Mouse (Mus musculus) ovary, adult 18-20 months (tissue): Measurements from ENCODE around the gene Necap2.

Experiments
- DNase-seq: peaks from one replicate; pipeline ENCODE4 v3.0.0; 2022; ENCODE audit warnings: low spot score, mixed read lengths

Gene Necap2

DNA sequence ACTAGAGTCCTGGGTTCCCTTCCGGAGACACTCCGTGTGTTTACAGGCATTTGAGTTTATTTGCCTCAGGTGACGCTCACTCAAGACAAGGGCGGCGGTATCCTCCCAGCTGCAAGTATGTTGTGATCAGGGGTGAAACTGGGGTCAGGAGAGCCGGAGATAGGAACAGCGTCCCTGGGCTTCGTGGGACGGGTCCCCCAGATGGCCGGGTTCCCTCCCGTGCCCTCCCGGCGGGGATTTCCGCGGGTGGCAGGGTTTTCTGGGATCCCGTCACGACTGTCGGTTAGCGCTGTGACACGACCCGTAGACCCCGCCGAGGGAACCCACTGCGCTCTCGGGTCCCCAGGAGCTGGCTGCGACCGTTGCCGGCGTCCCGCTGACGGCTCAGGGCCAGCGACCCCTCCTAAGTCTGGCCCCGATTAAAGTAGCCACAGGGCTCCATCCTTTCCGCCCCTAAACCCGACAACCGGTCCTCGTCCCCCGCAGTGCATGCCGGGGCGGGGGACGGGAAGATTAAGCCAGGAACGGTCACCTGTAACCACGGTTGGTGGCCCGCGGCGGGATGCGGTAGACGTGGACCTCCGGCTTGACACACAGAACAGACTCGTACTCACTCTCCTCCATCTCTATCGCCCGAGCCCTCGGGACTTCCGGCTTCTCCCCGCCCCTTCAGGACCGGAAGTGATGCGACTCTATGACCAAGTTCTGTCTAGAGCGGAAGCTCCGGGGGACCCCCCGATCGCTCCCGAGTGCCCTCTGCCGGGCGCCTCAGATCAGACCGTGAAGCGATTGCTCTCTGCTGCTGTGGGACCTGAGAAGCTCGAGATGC, at the start of gene Necap2:
TSS of gene Necap2 (minus strand) at position 677 of the 829 bp plus-strand sequence.
- peak; percentile 88 for DNase-seq

DNA sequence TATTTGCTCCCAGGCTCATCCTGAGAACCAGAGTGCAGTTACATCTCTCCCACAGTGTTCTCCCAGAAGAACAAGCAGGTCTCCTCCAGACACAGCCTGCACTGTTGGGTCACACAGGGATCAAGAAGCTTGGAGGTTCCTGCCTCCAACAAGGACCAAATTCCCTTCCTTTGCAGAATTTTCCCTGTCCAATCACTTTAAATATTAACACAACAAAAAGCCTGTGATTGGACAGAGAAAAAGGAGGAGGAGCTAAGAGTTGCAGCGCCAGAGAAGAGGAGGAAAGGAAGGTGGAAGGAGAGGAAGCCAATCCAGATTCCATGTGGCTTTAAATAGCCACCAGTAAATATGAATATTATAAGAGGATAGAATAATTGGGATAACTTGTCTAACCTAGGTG, 44.9 kb upstream of the Necap2 start:
- DNase-seq: no peak

GRCm38 (mm10) chr4:141122663-141123062, 44.5 kb upstream of the Necap2 start:
- DNase-seq: no peak

GRCm38 (mm10) chr4:141120700-141121099, 42.5 kb upstream of the Necap2 start:
- no peak for DNase-seq

DNA sequence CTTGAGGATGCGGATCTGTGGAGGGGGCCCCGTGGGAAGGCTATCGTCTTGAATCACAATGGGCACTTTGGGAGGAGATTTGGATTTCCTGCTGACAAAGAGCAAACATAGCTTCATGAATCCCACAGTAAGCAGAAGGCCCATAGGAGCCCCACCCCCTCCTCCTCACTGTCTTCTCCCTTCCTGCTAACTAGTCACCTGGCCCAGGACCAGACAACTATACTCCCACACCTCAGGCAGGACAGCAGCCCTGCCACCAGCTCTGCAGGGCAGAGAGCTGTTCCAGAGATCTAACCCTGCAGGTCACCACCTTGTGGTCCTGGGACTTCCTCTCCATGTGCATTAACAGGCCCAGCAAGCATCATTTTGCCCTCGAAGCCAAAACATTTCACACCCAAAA, 40.5 kb upstream of the Necap2 start:
- no peak for DNase-seq

DNA sequence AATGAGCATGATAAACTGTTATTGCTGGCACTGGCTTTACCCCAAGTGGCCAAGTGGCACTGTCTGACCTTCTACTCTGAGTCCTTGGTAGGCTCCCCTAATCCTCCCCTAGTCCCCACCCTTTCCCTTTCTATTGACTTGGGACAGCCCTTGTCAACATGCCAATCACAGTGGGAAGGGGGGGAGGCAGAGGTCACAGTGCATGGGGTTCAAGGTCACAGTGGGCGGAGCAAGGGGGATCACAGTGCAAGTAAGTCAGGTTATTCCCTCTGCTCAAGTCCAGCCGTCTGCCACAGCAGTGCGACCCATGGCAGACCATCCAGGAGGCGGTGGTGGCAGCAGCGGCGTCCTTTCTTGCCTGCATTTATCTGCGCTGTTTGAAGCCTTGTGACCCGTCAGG, 37.2 kb upstream of the Necap2 start:
- no peak for DNase-seq

DNA sequence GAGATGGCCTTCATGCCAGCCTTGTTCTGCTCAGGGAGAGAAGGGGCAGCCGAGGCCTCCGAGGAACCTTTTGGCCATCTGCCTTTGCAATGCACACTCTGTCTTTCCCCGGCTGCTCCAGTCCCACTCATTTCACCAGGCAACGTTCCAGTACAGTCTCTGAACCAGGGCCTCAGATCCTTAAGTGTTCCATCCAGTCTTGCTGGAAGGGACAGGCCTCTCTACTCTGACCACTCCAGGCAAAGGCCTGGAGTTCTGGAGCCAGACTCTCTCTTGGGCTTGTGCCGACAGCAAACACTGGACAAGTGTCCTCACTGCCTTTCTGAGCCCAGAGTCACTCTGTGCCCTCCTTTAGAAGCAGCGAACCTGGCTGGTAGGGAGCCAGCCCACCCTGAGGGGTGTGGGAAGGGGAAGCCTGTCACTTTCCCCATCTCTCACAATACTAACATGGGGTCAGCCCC, 36.4 kb upstream of the Necap2 start:
- DNase-seq: no peak

- DNase-seq: no peak
Measured at GRCm38 (mm10) chr4:141113831-141114230, 35.7 kb upstream of the Necap2 start.

GRCm38 (mm10) chr4:141108196-141108732, 30.1 kb upstream of the Necap2 start:
- no peak for DNase-seq

- DNase-seq: no peak
Measured at GRCm38 (mm10) chr4:141106526-141107183, 28.5 kb upstream of the Necap2 start.

- no peak for DNase-seq
Measured at GRCm38 (mm10) chr4:141101855-141102254, 23.7 kb upstream of the Necap2 start.

GRCm38 (mm10) chr4:141101291-141101690, 23.1 kb upstream of the Necap2 start:
- no peak for DNase-seq

DNA sequence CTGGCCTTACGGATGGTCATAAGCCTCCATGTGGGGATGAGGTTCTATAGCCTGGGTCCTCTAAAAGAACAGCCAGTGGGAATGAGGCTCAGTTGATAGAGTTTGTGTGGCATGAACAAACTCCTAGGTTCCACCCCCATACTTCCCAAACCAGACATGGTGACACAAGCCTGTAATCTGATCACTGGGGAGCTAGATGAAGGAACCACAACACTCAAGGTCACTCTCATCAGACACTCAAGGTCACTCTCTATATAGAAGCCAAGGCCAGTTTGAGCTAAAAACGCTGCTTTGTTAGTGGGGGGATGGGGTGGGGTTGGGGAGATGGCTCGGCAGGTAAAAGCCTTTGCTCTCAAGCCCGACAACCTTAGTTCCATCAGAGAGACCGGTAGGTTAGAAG, 21.8 kb upstream of the Necap2 start:
- no peak for DNase-seq

GRCm38 (mm10) chr4:141098935-141099334, 20.8 kb upstream of the Necap2 start:
- DNase-seq: no peak

GRCm38 (mm10) chr4:141096710-141097109, 18.6 kb upstream of the Necap2 start:
- no peak for DNase-seq

DNA sequence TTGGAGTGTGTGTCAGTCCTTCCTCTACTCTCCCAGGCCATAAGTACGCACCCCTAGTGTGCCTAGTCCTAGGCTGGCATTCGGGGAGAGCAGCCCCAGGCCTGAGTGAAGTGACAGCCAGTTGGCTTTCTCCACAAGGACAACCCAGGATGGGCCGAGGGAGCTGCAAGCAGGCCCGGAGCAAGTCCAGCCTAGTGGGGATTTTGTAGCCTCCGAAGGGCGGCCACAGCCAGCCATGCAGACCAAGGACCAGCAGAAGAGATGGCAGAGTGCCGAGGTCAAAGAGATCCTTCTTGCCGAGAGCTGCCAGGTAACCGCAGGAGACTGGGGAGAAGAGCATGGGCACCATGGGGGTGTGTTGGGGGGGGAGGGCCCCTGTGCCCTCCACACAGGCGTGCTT, 16.9 kb upstream of the Necap2 start:
- no peak for DNase-seq

DNA sequence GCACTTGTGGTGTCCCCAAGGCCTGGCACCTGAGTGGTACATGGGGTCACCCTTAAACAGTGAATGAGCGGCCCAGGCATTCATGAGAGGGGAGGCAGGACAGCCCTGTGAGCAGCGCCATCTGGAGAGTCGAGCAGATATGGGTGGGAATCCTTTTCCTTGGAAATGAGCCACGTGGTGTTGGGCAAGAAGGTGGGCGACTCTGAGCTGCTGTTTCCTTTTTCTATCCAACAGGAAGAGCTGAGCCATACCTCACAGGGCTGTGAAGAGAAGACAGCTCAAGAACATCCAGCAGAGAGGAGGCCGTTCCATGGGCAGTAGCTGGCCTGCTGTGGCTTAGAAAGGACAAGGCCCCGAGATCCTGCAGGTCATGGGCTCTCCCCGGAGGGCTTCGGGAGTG, 10.6 kb upstream of the Necap2 start:
- no peak for DNase-seq

DNA sequence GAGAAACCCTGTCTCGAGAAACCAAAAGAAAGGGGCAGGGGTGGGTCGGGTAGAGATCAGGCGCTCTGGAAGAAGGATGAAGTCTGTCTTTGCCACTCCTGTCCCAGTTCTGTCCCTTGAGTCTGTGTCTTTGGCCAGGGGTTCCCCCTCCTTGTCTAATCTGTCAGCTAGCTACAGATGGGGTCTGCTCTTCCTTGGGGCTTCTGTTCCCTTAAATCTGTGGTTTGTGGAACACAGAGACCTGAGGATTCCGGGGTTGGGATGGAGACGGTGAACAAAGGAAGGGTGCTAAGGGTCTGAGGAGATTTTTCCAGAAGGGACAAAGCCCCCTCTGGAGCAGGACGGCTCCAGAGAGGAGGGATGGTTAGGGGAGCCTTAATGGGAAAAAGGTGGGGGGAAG, 9.9 kb upstream of the Necap2 start, which contains the start of gene Spata21:
TSS of gene Spata21 (plus strand) at position 301 of the 400 bp plus-strand sequence.
- no peak for DNase-seq

- no peak for DNase-seq
Measured at GRCm38 (mm10) chr4:141086862-141087261, 8.7 kb upstream of the Necap2 start.

- DNase-seq: no peak
Measured at GRCm38 (mm10) chr4:141078510-141079137, 467 bp upstream of the Necap2 start.

- DNase-seq: no peak
Measured at GRCm38 (mm10) chr4:141076761-141077506, 1.2 kb downstream of the Necap2 start.

GRCm38 (mm10) chr4:141074109-141074508, 4.0 kb downstream of the Necap2 start:
- no peak for DNase-seq
